In the genomic region with DNA sequence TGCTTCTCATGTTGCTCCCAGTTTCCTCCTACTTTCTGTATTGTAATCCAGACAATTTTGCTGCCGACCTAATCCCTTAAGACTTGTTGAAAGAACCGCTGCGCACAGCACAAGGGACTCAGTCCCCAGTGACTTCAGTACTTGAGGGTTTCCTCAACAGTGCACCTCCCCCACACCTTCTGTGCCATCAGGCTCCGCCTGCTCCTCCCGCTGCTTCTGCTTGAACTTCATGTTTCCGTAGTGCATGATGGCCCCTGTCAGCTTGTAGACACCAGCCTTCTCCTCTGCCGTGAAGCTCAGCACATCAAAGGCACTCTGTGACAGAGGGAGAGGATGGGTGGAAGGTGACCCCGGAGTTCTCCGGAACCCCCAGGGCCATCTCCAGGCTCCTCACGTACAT, we compare ENCODE assay signal across 1 mouse cellular context.
TF ChIP-seq lines count a peak whose summit lies in the region.

No protein-coding gene starts in this region.

TF ChIP-seq in CH12.LX, 34 proteins besides CTCF, POLR2A, EP300 and RAD21 (continued from another document):
- TF ChIP-seq TBP (conservative IDR thresholded peaks at IDR 0.05; ENCODE audit: low read depth, low read length): no peak
- TF ChIP-seq ZC3H11A (IDR thresholded peaks at IDR 0.05; ENCODE audit: low read depth, low read length): no peak
- TF ChIP-seq PAX5 (IDR thresholded peaks at IDR 0.05; ENCODE audit: low read length): no peak
- TF ChIP-seq GABPA (IDR thresholded peaks at IDR 0.05; ENCODE audit: insufficient replicate concordance, low read depth, low read length): no peak
- TF ChIP-seq JUND (conservative IDR thresholded peaks at IDR 0.05; ENCODE audit: low read depth, low read length): no peak
